Mouse (Mus musculus) cerebellum, adult (tissue): ENCODE measurements at regions not wholly inside any gene's neighbourhood (a gene's known extent, or its start where the extent isn't known, plus 50 kb on each side); places are given as distances from the start of the nearest gene placed in this dataset.
A peak's percentile ranks its signal among the peaks of the same experiment; 100 is the strongest.

Source experiments
- ATAC-seq: cut with Nextera tagmentation; 2 replicates; pipeline ENCODE4 v1.9.2; 2017; ENCODE audit warnings: mild to moderate bottlenecking, moderate library complexity, mixed read lengths; ENCODE audit not compliant: insufficient number of reproducible peaks, low FRiP score, low TSS enrichment

- no peak for ATAC-seq
Measured at GRCm38 (mm10) chr16:76741141-76741540, 272.4 kb upstream of the Usp25 start.

- ATAC-seq: no peak
Measured at GRCm38 (mm10) chr16:76725991-76726390, 287.5 kb upstream of the Usp25 start.

GRCm38 (mm10) chr16:76725271-76725670, 288.2 kb upstream of the Usp25 start:
- ATAC-seq: no peak

GRCm38 (mm10) chr16:76718809-76719208, 294.7 kb upstream of the Usp25 start:
- ATAC-seq: no peak

GRCm38 (mm10) chr16:76718147-76718546, 295.4 kb upstream of the Usp25 start:
- ATAC-seq: no peak

- ATAC-seq: no peak
Measured at GRCm38 (mm10) chr16:76694913-76695312, 318.6 kb upstream of the Usp25 start.

DNA sequence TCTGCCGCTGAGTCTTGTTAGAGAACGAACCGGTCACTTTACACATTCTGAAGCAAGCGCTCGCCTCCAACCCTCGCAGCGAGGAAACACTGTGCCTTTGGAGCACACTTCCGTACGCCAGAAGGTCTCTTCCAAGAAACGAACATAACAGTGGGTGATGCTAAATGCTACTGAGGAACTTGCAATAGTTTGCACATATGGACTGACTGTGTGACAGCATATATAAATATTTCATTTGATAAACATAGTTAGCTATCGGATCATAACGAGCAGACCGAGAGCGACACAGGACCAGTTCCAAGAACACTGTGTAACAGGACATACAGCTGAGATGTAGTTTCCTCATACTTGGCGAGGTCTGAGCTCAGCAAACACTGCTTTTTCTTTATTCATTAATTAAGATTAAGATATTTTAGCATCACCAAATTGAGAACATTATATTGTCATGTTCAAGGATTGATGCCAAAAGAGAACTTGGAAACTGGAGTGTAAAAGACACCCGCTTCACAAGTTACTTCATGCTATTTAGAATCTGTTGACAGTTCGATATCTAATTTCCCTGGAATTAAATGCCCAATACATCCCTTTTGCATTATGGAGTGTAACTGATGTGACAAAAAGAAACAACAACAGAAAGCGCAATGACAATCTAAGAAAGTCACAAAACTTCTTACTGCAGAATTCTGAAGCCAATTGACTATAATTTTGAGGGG, 314.3 kb upstream of the Nrip1 start:
- no peak for ATAC-seq

GRCm38 (mm10) chr16:76685562-76685961, 311.9 kb upstream of the Nrip1 start:
- ATAC-seq: no peak

- 0 out of 2 replicates have a peak, but pooled peaks have one; percentile 48 for ATAC-seq
Measured at GRCm38 (mm10) chr16:76680061-76680911, 306.7 kb upstream of the Nrip1 start.

DNA sequence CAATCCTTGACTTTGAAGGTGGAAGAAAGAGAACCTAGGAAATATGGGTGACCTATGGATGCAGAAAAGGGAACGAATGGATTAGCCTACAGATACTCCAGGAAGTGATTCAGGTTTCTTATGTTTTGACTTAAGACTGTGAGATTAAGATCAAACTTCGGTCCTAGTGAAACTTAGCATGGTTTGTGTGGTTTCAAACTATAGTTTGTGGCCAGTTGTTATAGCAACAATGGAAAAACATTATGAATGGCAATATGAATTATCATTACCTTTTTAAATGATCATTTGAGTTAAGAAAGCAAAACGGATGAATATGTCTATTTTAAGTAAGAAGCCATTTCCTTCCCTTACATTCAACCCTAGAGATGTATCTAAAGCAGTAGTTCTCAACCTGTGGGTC, 305.3 kb upstream of the Nrip1 start:
- no peak for ATAC-seq

- ATAC-seq: no peak
Measured at GRCm38 (mm10) chr16:76669795-76670194, 296.2 kb upstream of the Nrip1 start.

GRCm38 (mm10) chr16:76667046-76667445, 293.4 kb upstream of the Nrip1 start:
- ATAC-seq: no peak

- ATAC-seq: no peak
Measured at GRCm38 (mm10) chr16:76655106-76655505, 281.5 kb upstream of the Nrip1 start.

- ATAC-seq: no peak
Measured at GRCm38 (mm10) chr16:76644281-76644680, 270.7 kb upstream of the Nrip1 start.

- no peak for ATAC-seq
Measured at GRCm38 (mm10) chr16:76643801-76644200, 270.2 kb upstream of the Nrip1 start.

DNA sequence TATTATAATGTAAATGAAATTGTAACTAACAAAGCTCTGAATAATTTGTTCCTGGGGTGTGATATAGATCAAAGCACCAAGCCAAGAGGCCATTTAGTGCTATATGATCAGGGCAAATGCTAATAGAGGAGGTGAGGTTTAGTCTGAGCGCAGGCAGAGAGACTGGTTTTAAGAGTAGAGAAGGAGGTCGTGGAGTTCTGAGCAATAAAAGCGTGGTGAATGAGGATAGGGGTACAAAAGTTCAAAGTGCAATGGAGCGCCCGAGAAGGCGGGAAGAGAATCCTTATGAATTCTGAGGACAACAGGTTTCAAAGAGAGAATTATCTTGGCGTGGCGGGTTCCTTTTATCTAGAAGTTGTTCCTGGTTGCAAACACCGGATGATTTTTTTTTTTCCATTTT, 261.5 kb upstream of the Nrip1 start:
- no peak for ATAC-seq

- ATAC-seq: no peak
Measured at GRCm38 (mm10) chr16:76634196-76634698, 260.6 kb upstream of the Nrip1 start.

DNA sequence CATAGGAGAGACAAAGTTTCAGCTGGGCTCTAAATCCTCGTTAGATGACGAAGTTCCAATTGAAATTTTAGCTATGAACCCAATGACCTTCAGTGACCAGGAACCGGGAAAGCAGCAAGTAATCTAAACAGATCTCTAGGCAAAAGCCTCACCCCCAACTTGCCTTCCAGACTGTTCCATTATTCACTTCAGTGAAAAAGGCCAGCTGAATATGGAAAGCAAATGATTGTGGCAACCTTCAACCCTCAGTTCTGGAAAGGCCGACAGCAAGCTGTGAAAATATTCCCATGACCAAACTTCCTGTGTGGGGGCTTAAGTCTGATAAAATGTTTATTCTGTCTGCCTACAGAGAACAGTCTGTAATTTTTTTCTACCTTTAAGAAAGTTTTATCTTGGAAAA, 252.5 kb upstream of the Nrip1 start:
- ATAC-seq: no peak

- ATAC-seq: no peak
Measured at GRCm38 (mm10) chr16:76621715-76622114, 248.1 kb upstream of the Nrip1 start.

- no peak for ATAC-seq
Measured at GRCm38 (mm10) chr16:76618295-76618694, 244.7 kb upstream of the Nrip1 start.

- ATAC-seq: no peak
Measured at GRCm38 (mm10) chr16:76611061-76611460, 237.4 kb upstream of the Nrip1 start.
